9 mouse cellular contexts compared by ENCODE assay signal in genomic region chr19:55880664-55881359, GRCm38 (mm10).
DNase-seq lines count a peak whose midpoint lies in the region; ATAC-seq lines count a peak whose summit lies in the region.
"Had no signal": no experiment of that assay in that cellular context is flagged by ENCODE, and none has a peak within 500 bp of the region (broad histone marks: within the 10 kb centered on the region; RNA-seq: fewer than 3 reads in every experiment).

No protein-coding gene starts in this region.

- H3K27ac ChIP-seq in embryonic facial prominence, embryonic 10.5 days (replicated peaks), result no peak overlapping the region
- peak overlapping the region; percentile 61 for H3K27ac ChIP-seq in midbrain, embryonic 14.5 days (replicated peaks; ENCODE audit: low read depth, low read length)
- H3K27ac ChIP-seq: heart, embryonic 15.5 days had no signal

- no peaks in the 10 kb centered on the region for H3K9me3 ChIP-seq in embryonic facial prominence, embryonic 10.5 days
- H3K9me3 ChIP-seq in midbrain, embryonic 14.5 days (ENCODE audit: control insufficient read depth, low read length), result no peaks in the 10 kb centered on the region
- H3K9me3 ChIP-seq: heart, embryonic 15.5 days had no signal

- 63% methylated on average over 13 of the region's 13 CpGs for WGBS in embryonic facial prominence, embryonic 10.5 days
- WGBS in midbrain, embryonic 14.5 days, result 33% methylated on average over 13 of the region's 13 CpGs

- no peak overlapping the region for H3K4me3 ChIP-seq in embryonic facial prominence, embryonic 10.5 days
- H3K4me3 ChIP-seq in midbrain, embryonic 14.5 days (replicated peaks; ENCODE audit: low read depth, low read length), result no peak overlapping the region
- H3K4me3 ChIP-seq: heart, embryonic 15.5 days had no signal

- peak overlapping the region; percentile 3; the same call in 1 of the 2 replicates for H3K4me2 ChIP-seq in midbrain, embryonic 14.5 days (ENCODE audit: low read length)
- H3K4me2 ChIP-seq: heart, embryonic 15.5 days had no signal

- peak; percentile 43; the same call in 1 of the 2 replicates for ATAC-seq in midbrain, embryonic 14.5 days (ENCODE audit: low FRiP score, low TSS enrichment)
- no peak for ATAC-seq in megakaryocyte, adult 5-6 weeks (ENCODE audit: poor library complexity, severe bottlenecking)

- H3K27me3 ChIP-seq in embryonic facial prominence, embryonic 10.5 days (replicated peaks; ENCODE audit: low read depth, poor library complexity, severe bottlenecking), result no peaks in the 10 kb centered on the region
- no peaks in the 10 kb centered on the region for H3K27me3 ChIP-seq in midbrain, embryonic 14.5 days (ENCODE audit: control insufficient read depth, insufficient read depth, low read length)
- H3K27me3 ChIP-seq: heart, embryonic 15.5 days had no signal

- H3K4me1 ChIP-seq in embryonic facial prominence, embryonic 10.5 days, result peaks cover 48% of the 10 kb centered on the region
- H3K4me1 ChIP-seq in midbrain, embryonic 14.5 days (ENCODE audit: control insufficient read depth, insufficient read depth, low read length), result peaks cover 28% of the 10 kb centered on the region

- H3K9ac ChIP-seq in midbrain, embryonic 14.5 days (replicated peaks; ENCODE audit: low read length), result 0 out of 2 replicates have a peak overlapping the region, but pooled peaks have one; percentile 17
- H3K9ac ChIP-seq: heart, embryonic 15.5 days had no signal

- peak; percentile 50 to 59 for DNase-seq in cerebellum, postnatal 14 days
- DNase-seq in cerebellum, adult 8-10 months, result no peak
- peak; percentile 56 for DNase-seq in embryonic facial prominence, embryonic 10.5 days (ENCODE audit: low spot score)
- peak; percentile 52 for DNase-seq in layer of hippocampus, adult 11-12 months (ENCODE audit: low spot score)
- peak; percentile 70 for DNase-seq in midbrain, embryonic 14.5 days
- no peak for DNase-seq in ovary, adult 18-20 months (ENCODE audit: low spot score)
- DNase-seq in heart, adult 8-10 months (ENCODE audit: low spot score), result no peak

- 0 out of 2 replicates have a peak, but pooled peaks cover 3% of the 10 kb centered on the region for H3K36me3 ChIP-seq in embryonic facial prominence, embryonic 10.5 days (replicated peaks)
- no peaks in the 10 kb centered on the region for H3K36me3 ChIP-seq in midbrain, embryonic 14.5 days (ENCODE audit: control insufficient read depth, insufficient read depth, low read length)
- H3K36me3 ChIP-seq: heart, embryonic 15.5 days had no signal

Comparison
In these comparisons a context has a peak if more than half of its experiments do, and no peak if none do; other contexts are left out.
1. DNase-seq: peak in cerebellum, postnatal 14 days (2 of 2), embryonic facial prominence, embryonic 10.5 days (single experiment), layer of hippocampus, adult 11-12 months (single experiment) and midbrain, embryonic 14.5 days (single experiment); none in cerebellum, adult 8-10 months (single experiment), ovary, adult 18-20 months (single experiment) and heart, adult 8-10 months (single experiment).